Mouse (Mus musculus) lung, adult 2 months (tissue): ENCODE results near the gene Gm20458.

Experiments used
- CTCF ChIP-seq: fragments of 200-500 bp; IDR thresholded peaks from 2 replicates; pipeline ENCODE4 v1.5.1; 2011; ENCODE audit warnings: mild to moderate bottlenecking, low read length, control low read depth; ENCODE audit not compliant: insufficient read depth
- POLR2A ChIP-seq: fragments of 200-500 bp; IDR thresholded peaks from 2 replicates; pipeline ENCODE4 v1.6.1; 2011; ENCODE audit warnings: low read depth, mild to moderate bottlenecking, control low read depth, low read length, borderline replicate concordance; ENCODE audit errors: extremely low read depth

DNA sequence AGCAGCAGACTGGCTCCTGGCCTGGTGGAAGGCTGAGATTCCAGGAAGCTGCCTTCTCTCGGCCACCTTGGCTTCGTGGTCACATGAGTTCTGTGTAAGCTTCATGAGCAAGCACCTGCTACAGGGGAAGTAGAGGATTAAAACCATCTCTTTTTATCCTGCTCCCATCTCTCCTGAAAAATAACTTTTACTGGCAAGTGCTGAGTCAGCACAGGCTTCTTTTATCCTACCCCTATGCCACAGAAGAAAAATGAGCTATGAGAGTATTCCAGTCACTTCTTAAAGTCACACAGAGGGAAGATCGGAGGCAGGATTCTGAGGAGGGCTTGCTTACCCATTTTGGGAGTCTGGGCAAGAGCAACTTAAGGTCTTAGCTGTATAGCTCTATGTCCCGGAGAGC is 76.2 kb downstream of the Gm20458 start:
- TF ChIP-seq CTCF (no peak), POLR2A (no peak)
